Mouse (Mus musculus) brain, adult 2 months (tissue): ENCODE measurements around the gene Gtdc1.

Source experiments
- DNase-seq: peaks from one replicate; pipeline ENCODE4 v3.0.0; 2011; ENCODE audit warnings: low read depth, low spot score

Gene Gtdc1

GRCm38 (mm10) chr2:44927482-44927811 is at the start of gene Gtdc1:
Gene Gtdc1, minus strand, starts transcription at chr2:44927657.
- no peak for DNase-seq

GRCm38 (mm10) chr2:44977051-44977450 is 49.6 kb upstream of the Gtdc1 start:
- DNase-seq = no peak

- DNase-seq = no peak
These were observed 49.0 kb upstream of the Gtdc1 start for GRCm38 (mm10) chr2:44976484-44976883.

GRCm38 (mm10) chr2:44973828-44974227 is 46.4 kb upstream of the Gtdc1 start:
- DNase-seq = no peak

- peak; percentile 35 for DNase-seq
These were observed 42.7 kb upstream of the Gtdc1 start for GRCm38 (mm10) chr2:44970087-44970646.

GRCm38 (mm10) chr2:44969640-44970039 is 42.2 kb upstream of the Gtdc1 start:
- DNase-seq = no peak

- peak; percentile 65 for DNase-seq
These were observed 41.8 kb upstream of the Gtdc1 start for GRCm38 (mm10) chr2:44969226-44969625.

GRCm38 (mm10) chr2:44965834-44966555 is 38.5 kb upstream of the Gtdc1 start:
- DNase-seq = no peak

- no peak for DNase-seq
These were observed 35.2 kb upstream of the Gtdc1 start for GRCm38 (mm10) chr2:44962620-44963019.

GRCm38 (mm10) chr2:44961192-44961591 is 33.7 kb upstream of the Gtdc1 start:
- peak; percentile 26 for DNase-seq

- no peak for DNase-seq
These were observed 33.1 kb upstream of the Gtdc1 start for GRCm38 (mm10) chr2:44960561-44960960.

GRCm38 (mm10) chr2:44957329-44957797 is 29.9 kb upstream of the Gtdc1 start:
- DNase-seq = no peak

- DNase-seq = peak; percentile 54
These were observed 28.8 kb upstream of the Gtdc1 start for GRCm38 (mm10) chr2:44956232-44956631.

GRCm38 (mm10) chr2:44955506-44955905 is 28.0 kb upstream of the Gtdc1 start:
- DNase-seq = no peak

GRCm38 (mm10) chr2:44954180-44954579 is 26.7 kb upstream of the Gtdc1 start:
- DNase-seq = no peak

- peak; percentile 21 for DNase-seq
These were observed 25.5 kb upstream of the Gtdc1 start for GRCm38 (mm10) chr2:44952830-44953422.

GRCm38 (mm10) chr2:44951651-44952213 is 24.3 kb upstream of the Gtdc1 start:
- no peak for DNase-seq

GRCm38 (mm10) chr2:44944689-44945088 is 17.2 kb upstream of the Gtdc1 start:
- DNase-seq = no peak

- DNase-seq = no peak
These were observed 3.5 kb upstream of the Gtdc1 start for GRCm38 (mm10) chr2:44930951-44931350.

GRCm38 (mm10) chr2:44928631-44929030 is 1.2 kb upstream of the Gtdc1 start:
- DNase-seq = no peak

- DNase-seq = peak; percentile 97
These were observed 575 bp downstream of the Gtdc1 start for GRCm38 (mm10) chr2:44926683-44927481.

- no peak for DNase-seq
These were observed 1.2 kb downstream of the Gtdc1 start for GRCm38 (mm10) chr2:44926167-44926682.
